Mouse (Mus musculus): ENCODE results near the gene Sult2b1. TPM values are rescaled to one million over a fixed set of nuclear protein-coding genes. Genes with fewer than 3 reads are reported as not detected.

Sult2b1 gene
- total RNA-seq, 2 experiments from 2014 or later = not detected

GRCm38 (mm10) chr7:45727625-45728024, 56.8 kb downstream of the Sult2b1 start:
- ATAC-seq (ENCODE audit: poor library complexity, severe bottlenecking) = no peak

- no peak for ATAC-seq (ENCODE audit: poor library complexity, severe bottlenecking)
These were observed 58.0 kb downstream of the Sult2b1 start for GRCm38 (mm10) chr7:45726419-45726818.

GRCm38 (mm10) chr7:45725713-45726112, 58.8 kb downstream of the Sult2b1 start, which contains the start of gene Spaca4:
TSS of gene Spaca4 (minus strand) at chr7:45725813.
- no peak for ATAC-seq (ENCODE audit: poor library complexity, severe bottlenecking)

DNA sequence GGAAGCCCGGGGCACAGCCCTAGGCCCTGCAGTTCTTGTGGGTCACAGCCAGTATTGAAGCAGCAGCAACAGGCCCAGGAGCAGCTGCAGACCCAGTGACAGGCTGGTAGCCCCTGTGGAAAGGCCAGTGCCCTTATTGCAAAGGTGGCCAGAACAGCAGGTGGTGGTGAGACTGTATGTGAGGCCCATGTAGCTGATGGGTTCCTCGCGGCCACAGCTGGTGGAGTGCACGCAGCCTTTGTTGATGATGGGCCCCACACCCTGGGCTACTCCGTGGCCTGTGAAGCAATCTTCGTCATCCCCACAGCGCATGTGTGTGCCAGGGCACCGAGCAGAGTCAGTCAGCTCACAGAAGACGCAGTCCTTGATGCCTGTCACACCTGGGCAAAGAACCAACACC, 59.3 kb downstream of the Sult2b1 start:
- ATAC-seq (ENCODE audit: poor library complexity, severe bottlenecking) = no peak

DNA sequence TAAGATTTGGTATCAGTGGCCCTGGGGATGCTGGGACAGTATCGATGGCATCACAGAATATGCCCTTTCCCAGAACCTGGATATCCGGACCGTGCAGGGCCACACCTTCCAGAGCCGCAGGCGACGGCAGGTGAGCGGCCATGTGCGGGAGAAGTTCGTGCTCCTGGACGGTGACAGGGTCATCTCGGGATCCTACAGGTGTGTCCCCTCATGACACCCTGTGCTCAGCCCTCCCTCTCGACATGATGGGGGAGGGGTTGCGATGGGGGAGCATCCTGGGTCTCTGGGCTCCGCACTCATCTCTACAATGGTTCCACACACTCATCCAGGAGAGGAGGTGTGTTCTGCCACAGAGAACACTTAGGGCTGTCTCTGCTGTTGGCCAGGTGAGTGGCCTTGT, 60.7 kb downstream of the Sult2b1 start:
- ATAC-seq (ENCODE audit: poor library complexity, severe bottlenecking) = no peak

DNA sequence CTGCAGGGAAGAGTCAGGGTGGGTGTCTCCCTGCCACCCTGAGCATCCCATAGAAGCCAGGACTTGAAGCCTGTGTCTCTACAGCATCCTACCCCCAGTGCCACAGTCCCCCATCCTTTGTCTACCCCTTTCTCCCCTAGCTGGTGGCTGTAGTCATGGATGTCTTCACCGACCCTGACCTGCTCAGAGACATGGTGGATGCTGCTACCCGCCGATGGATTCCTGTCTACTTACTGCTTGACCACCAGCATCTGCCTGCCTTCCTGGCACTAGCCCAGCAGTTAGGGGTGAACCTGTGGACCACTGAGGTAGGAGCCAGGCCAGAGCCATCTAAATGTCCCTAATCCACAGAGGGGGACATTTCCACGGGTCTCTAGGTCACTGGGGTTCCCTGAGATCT, 61.2 kb downstream of the Sult2b1 start:
- ATAC-seq (ENCODE audit: poor library complexity, severe bottlenecking) = no peak

DNA sequence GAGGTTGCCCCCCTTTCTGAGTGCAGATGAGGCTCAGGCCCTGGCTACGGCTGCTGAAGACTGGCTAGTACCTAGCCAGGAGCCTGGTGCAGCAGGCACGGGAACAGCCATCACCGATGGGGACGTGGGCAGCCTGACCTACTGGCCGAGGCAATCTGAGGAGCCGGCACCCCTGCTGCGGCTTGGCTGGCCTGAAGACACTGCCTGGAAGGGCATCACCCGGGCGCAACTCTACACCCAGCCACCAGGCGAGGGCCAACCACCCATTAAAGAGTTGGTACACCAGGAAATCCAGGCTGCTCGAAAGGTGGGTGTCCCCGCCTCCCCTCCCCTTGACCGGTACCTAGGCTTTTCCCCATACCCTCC, 62.1 kb downstream of the Sult2b1 start:
- no peak for ATAC-seq (ENCODE audit: poor library complexity, severe bottlenecking)

DNA sequence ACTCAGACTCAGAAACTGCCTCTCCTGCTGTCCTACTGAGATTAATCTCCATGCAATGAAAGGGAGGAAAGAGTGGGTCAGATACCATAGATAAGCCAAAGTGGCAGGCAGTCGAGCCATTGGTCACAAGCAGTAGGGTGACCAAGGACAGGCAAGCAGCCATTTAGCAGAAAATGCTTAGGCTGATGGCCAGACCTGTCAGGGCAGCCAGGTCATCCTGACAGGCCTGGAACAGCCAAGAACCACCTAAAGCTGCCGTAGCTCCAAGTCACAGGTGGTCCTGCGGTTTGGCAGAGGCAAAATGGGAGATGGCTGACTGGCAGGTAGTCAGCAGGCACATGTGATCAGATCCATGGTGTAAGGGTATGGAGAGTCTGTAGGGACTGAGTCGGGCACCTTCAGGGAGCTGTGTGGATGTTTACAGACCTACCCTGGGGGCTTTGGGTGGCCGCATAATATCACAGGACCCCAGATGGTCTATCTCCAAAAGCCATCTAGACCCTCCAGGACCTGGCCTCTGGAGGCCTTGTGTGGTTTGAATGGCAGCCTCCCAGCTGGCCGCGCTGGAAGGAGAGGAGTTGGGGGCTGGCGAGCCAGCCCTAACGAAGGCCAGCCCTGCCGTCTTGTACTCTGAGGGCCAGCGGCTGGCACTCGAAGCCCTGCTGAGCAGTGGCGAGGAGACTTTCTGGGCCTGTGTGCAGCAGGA, 62.7 kb downstream of the Sult2b1 start:
- no peak for ATAC-seq (ENCODE audit: poor library complexity, severe bottlenecking)

- no peak for ATAC-seq (ENCODE audit: poor library complexity, severe bottlenecking)
These were observed 63.3 kb downstream of the Sult2b1 start for GRCm38 (mm10) chr7:45721234-45721571.

- no peak for ATAC-seq (ENCODE audit: poor library complexity, severe bottlenecking)
These were observed 63.8 kb downstream of the Sult2b1 start, which contains the start of gene Fam83e for GRCm38 (mm10) chr7:45720413-45721233. TSS of gene Fam83e (plus strand) at chr7:45721212.

DNA sequence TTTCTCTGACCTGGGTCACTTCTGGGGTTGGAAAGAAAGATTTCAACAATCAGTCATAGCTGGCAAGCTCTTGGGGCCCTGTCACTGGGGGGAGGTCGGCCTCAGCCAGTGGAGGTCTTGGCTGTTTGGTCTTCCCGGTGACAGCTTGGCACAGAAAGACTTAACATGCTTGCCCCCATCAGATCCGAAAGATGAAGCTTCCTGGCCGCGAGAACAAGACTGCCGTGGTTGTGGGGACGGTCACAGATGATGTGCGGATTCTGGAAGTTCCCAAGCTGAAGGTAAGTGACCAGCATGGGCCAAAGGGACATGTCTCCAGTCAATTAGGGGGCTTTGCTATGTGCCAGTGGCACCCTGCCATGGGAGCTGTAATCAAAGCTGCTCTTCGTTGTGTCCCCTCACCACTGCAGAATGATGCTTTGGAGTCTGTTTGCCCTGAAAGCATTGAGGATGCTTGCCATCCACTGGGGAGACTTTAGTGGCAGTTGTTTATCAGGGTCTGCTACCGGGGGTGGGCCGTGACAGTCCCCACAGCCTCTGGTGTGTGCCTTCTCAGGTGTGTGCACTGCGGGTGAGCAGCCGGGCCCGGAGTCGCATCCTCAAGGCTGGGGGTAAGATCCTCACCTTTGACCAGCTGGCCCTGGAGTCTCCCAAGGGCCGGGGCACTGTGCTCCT, 64.6 kb downstream of the Sult2b1 start:
- ATAC-seq (ENCODE audit: poor library complexity, severe bottlenecking) = no peak

GRCm38 (mm10) chr7:45719180-45719579, 65.3 kb downstream of the Sult2b1 start:
- ATAC-seq (ENCODE audit: poor library complexity, severe bottlenecking) = no peak

DNA sequence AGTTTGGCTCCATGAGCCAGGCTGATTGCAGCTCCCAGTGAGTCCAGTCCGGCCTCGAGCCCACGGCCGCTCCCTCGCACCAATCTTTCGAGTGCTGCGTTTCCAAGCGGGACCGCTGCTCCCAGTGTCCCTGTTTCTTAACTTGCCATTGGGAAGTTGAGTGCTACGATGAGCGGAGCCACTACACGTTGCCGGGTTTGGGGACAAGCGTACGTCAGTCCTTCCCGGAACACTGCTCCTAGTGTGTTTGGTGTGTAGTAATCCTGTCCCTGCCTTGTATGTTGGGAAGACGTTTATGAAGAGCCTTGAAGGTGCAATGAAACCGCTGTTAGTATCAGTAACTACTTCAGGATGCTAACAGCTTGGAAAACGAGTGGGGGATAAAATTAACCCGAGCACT, 66.1 kb downstream of the Sult2b1 start:
- ATAC-seq (ENCODE audit: poor library complexity, severe bottlenecking) = no peak

GRCm38 (mm10) chr7:45717918-45718297, 66.6 kb downstream of the Sult2b1 start, which contains the start of gene Sphk2:
TSS of gene Sphk2 (minus strand) at chr7:45718002.
- peak; percentile 62 for ATAC-seq (ENCODE audit: poor library complexity, severe bottlenecking)

DNA sequence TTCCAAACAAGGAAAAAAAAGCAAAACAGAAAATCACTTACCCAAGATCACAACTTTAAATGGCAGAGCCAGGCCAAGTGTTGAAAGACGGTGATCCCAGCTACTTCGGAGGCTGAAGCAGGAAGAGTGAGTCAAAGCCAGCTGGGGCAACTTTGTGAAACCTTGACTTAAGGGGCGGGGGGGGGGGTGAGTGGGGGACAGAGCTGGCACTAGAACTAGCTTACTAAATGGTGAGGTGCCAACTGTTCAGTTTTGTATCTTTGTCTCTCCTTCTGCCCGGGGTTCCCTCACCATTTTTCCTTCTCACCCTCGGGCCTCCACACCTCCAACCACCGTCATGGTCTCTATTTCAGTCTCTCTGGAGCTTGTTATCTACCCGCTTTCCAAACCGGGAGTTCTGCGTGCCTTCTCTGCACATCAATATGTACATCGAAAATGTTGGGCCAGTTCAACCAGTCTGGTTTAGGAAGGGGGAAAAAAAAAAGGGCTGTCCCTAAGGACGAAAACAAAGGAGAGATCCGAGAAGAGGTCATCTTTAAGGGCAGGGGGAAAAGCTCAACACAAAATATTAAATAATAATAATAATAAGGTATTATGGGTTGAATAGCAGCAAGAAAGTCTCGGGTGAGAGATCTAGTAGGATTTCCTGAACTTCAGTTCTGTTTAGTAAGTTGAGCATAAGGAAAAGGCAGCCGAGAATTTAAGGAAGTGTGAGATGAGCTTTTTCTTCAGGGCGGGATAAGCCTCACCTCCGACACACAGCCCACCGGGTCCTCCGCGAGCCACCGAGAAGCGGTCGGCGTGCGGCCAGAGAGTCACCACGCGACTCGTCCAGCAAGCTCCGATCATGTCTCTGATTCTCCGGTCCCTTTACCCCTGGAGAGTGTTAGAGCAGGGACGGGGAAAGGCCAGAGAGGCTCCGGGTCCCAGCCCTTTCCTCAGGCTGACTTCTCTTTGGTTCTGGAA, 67.2 kb downstream of the Sult2b1 start:
- peak; percentile 7 for ATAC-seq (ENCODE audit: poor library complexity, severe bottlenecking)

DNA sequence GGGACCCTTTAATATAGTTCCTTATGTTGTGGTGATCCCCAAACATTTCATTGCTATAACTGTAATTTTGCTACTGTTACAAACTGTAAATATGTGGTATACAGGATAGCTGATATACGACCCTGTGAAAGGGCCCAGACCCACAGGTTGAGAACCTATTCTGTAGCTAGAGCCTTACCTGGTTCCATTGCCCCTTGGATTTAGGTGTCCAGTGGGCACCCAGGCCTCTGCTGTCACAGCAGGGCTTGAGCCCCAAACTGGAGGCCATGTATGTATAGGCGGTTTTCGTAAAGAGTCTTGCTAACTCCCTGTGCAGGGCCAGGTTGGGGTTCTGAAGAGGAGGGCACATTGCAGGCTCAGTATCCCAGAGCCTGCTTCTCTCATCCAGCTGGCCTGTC, 68.0 kb downstream of the Sult2b1 start:
- ATAC-seq (ENCODE audit: poor library complexity, severe bottlenecking) = no peak

DNA sequence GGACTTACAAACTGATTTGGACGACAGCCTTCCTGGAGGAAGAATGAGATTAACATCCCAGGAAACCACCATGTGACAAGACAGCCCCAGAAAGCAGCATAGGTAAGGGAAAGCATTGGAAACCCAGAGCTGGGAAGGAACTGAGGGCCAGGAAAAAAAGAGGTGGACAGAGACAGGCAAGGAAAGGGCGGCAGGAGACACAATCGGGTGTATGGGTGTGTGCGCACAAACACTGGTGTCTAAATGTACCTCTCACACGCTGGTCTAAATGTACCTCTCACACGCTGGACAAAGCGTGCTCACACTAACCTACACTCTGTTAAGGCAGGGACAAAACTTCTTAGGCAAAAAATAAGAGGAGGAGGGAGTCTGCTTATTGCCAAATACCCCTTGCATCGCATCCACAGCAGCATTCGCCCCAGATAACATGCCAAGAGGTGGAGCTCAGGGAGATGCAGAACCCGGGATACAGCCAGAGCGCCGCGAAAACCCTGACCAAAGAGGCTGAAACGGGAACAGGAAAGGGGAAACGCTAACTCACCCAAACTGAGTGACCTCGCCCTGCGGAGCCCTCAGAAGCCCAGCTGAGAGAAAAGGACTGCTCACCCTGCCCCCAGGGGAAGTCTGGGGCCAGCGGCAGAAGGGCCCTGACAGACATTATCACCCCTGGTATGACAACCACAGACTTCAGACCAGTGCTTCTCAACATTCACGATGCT, 68.6 kb downstream of the Sult2b1 start:
- ATAC-seq (ENCODE audit: poor library complexity, severe bottlenecking) = peak; percentile 48

- ATAC-seq (ENCODE audit: poor library complexity, severe bottlenecking) = peak; percentile 74
These were observed 69.3 kb downstream of the Sult2b1 start, which contains the start of gene Rpl18 for GRCm38 (mm10) chr7:45715090-45715708. TSS of gene Rpl18 (plus strand) at chr7:45715457.

GRCm38 (mm10) chr7:45714630-45715089, 69.8 kb downstream of the Sult2b1 start:
- no peak for ATAC-seq (ENCODE audit: poor library complexity, severe bottlenecking)

All from megakaryocyte, adult 5-6 weeks (primary cell).